Mouse (Mus musculus): Measurements from ENCODE around the gene Eif3a.

The Eif3a gene

GRCm38 (mm10) chr19:60790551-60791161 lies at the start of gene Eif3a:
TSS of gene Eif3a (minus strand) at chr19:60790658.
- peak; percentile 95 to 96 for DNase-seq

- DNase-seq = peak; percentile 65 to 91
Measured at GRCm38 (mm10) chr19:60837747-60838146, 47.3 kb upstream of the Eif3a start.

GRCm38 (mm10) chr19:60818677-60819076 lies 28.2 kb upstream of the Eif3a start:
- DNase-seq = no peak

GRCm38 (mm10) chr19:60813133-60813532 lies 22.7 kb upstream of the Eif3a start:
- no peak for DNase-seq

GRCm38 (mm10) chr19:60812036-60812389 lies 21.6 kb upstream of the Eif3a start:
- DNase-seq = no peak

GRCm38 (mm10) chr19:60811098-60812035 lies 20.9 kb upstream of the Eif3a start, which contains the start of gene Fam45a:
TSS of gene Fam45a (plus strand) at chr19:60811585.
- DNase-seq = peak; percentile 94 to 95

- DNase-seq = no peak
Measured at GRCm38 (mm10) chr19:60809927-60810326, 19.5 kb upstream of the Eif3a start.

GRCm38 (mm10) chr19:60804903-60805302 lies 14.4 kb upstream of the Eif3a start:
- DNase-seq = no peak

GRCm38 (mm10) chr19:60799867-60800569 lies 9.6 kb upstream of the Eif3a start:
- no peak for DNase-seq

GRCm38 (mm10) chr19:60797415-60797814 lies 7.0 kb upstream of the Eif3a start:
- no peak for DNase-seq

GRCm38 (mm10) chr19:60795244-60795643 lies 4.8 kb upstream of the Eif3a start:
- peak in 1 of 2 experiments; percentile 12 for DNase-seq

- DNase-seq = no peak
Measured at GRCm38 (mm10) chr19:60793170-60793707, 2.8 kb upstream of the Eif3a start.

GRCm38 (mm10) chr19:60791164-60791563 lies 706 bp upstream of the Eif3a start:
- no peak for DNase-seq

GRCm38 (mm10) chr19:60789919-60790506 lies 445 bp downstream of the Eif3a start:
- peak; percentile 53 to 78 for DNase-seq

- no peak for DNase-seq
Measured at GRCm38 (mm10) chr19:60789452-60789851, 1.0 kb downstream of the Eif3a start.

- no peak for DNase-seq
Measured at GRCm38 (mm10) chr19:60788214-60788960, 2.1 kb downstream of the Eif3a start.

- no peak for DNase-seq
Measured at GRCm38 (mm10) chr19:60787465-60788150, 2.9 kb downstream of the Eif3a start.

- no peak for DNase-seq
Measured at GRCm38 (mm10) chr19:60784712-60785111, 5.7 kb downstream of the Eif3a start.

GRCm38 (mm10) chr19:60782034-60782433 lies 8.4 kb downstream of the Eif3a start:
- no peak for DNase-seq

- no peak for DNase-seq
Measured at GRCm38 (mm10) chr19:60773366-60773765, 17.1 kb downstream of the Eif3a start.

Measured in kidney, postnatal 36 days (tissue).